Mouse (Mus musculus) liver, adult (tissue): ENCODE measurements at regions not wholly inside any gene's neighbourhood (a gene's known extent, or its start where the extent isn't known, plus 50 kb on each side); places are given as distances from the start of the nearest gene placed in this dataset.

Source experiments
- GATA4 ChIP-seq: IDR thresholded peaks from 2 replicates; pipeline ENCODE4 v1.6.1; 2014; ENCODE audit warnings: mild to moderate bottlenecking, low read length; ENCODE audit not compliant: insufficient replicate concordance

- TF ChIP-seq GATA4 = no peak
These were observed 107.9 kb downstream of the Zfp97 start for GRCm38 (mm10) chr17:17229069-17229468.

DNA sequence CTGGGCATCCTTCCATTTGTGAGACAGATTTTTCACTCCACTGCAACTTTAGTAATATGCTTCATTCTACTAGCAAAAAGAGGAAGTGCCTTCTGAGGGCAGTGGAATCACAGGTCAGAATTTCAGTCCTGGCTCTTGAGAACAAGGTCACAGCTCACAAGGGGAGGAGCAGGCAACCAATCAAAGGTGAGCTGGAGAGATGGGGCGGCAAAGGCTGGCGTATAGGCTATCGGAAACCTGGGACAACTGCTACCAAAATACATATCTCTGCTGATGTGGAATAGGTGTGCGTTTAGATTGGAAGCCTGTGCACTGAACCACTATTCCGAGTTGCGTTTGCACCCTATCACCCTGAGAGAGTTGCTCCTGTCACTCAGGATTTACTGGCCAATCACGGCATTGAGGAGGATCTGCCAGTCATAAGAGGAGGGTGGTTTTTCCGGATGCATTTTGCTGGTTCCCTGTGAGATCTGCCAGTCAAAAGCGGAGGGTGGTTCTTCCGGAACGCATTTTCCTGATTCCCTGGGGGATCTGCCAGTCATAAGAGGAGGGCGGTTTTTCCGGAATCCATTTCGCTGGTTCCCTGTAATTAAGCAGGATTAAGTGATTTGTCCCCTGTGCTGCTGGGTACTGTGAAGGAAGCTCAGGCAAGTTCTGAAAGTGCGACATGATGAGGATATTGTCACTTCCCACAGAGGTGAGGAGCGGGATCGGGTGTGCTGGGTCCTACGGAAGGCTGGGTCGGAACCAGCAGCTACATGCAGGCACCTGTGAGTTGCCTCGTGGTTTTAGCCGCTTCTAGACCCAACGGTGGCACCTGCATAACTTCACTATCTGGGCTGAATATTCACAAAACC is 113.3 kb downstream of the Zfp97 start:
- TF ChIP-seq GATA4 = peak; percentile 61; the same call in 1 of the 2 replicates
